Mouse (Mus musculus) liver, embryonic 14.5 days (tissue): ENCODE results near the gene Egfl7. TPM values are rescaled to one million over a fixed set of nuclear protein-coding genes. Genes with fewer than 3 reads are reported as not detected.

Source experiments
- ATAC-seq: fragments of 200-750 bp; cut with Nextera tagmentation; 2 replicates; pipeline ENCODE4 v1.8.0; 2017; ENCODE audit warnings: moderate number of reproducible peaks, mild to moderate bottlenecking, moderate library complexity; ENCODE audit not compliant: insufficient read depth
- DNase-seq, 3 experiments: peaks; one replicate each; pipeline ENCODE4 v3.0.0-alpha.2; 2012 to 2013; ENCODE audit warnings: low read depth in 3 of 3, low spot score in 3 of 3
- H3K27ac ChIP-seq: fragments of 300-500 bp; sonication (generic); 2 replicates; pipeline ENCODE4 v1.5.1; 2014; ENCODE audit warnings: moderate library complexity, mild to moderate bottlenecking, control low read depth, inconsistent platforms
- H3K27me3 ChIP-seq: fragments of 300-500 bp; sonication (generic); 2 replicates; pipeline ENCODE4 v1.6.1; 2014; ENCODE audit warnings: mild to moderate bottlenecking, low read length, moderate library complexity; ENCODE audit not compliant: control insufficient read depth, insufficient read depth
- H3K36me3 ChIP-seq: fragments of 300-500 bp; sonication (generic); replicated peaks from 2 replicates; pipeline ENCODE4 v1.6.1; 2014; ENCODE audit warnings: low read depth; ENCODE audit not compliant: control insufficient read depth, insufficient read depth
- H3K4me1 ChIP-seq, 2 experiments: fragments of 200-500 bp in 1 of 2; fragments of 300-500 bp in 1 of 2; sonication (generic) in 1 of 2; replicated peaks; 2 replicates each; pipeline ENCODE4 v1.6.1; 2012 to 2014; ENCODE audit warnings: antibody characterized with exemption in 1 of 2, inconsistent platforms in 1 of 2, low read length in 1 of 2; ENCODE audit not compliant: control insufficient read depth in 2 of 2, insufficient read depth in 2 of 2
- H3K4me2 ChIP-seq: fragments of 300-500 bp; sonication (generic); 2 replicates; pipeline ENCODE4 v1.6.1; 2014; ENCODE audit warnings: low read depth, mild to moderate bottlenecking, control low read depth, moderate library complexity
- H3K4me3 ChIP-seq, 2 experiments: fragments of 200-500 bp in 1 of 2; fragments of 300-500 bp in 1 of 2; sonication (generic) in 1 of 2; 2 replicates each; pipeline ENCODE4 v1.5.1; 2012 to 2014; ENCODE audit warnings: low read depth in 2 of 2, low read length in 2 of 2, mild to moderate bottlenecking in 2 of 2, control low read depth in 1 of 2, inconsistent platforms in 1 of 2, moderate library complexity in 1 of 2; ENCODE audit not compliant: insufficient read depth in 1 of 2
- H3K9ac ChIP-seq: fragments of 300-500 bp; sonication (generic); replicated peaks from 2 replicates; pipeline ENCODE4 v1.6.1; 2014; ENCODE audit warnings: mild to moderate bottlenecking, control low read depth, moderate library complexity
- H3K9me3 ChIP-seq: fragments of 300-500 bp; sonication (generic); 2 replicates; pipeline ENCODE4 v1.6.1; 2016; ENCODE audit warnings: low read length, mixed read lengths; ENCODE audit not compliant: control insufficient read depth
- CTCF ChIP-seq: IDR thresholded peaks from 2 replicates; pipeline ENCODE4 v1.5.1; 2016; ENCODE audit warnings: antibody characterized with exemption, low read depth, control low read depth
- EP300 ChIP-seq: IDR thresholded peaks from 2 replicates; pipeline ENCODE4 v1.6.1; 2016; ENCODE audit warnings: antibody characterized with exemption, low read depth
- WGBS: fragments of 180-500 bp; shearing (Covaris S2); extraction: QIAGEN DNeasy Blood & Tissue Kit; methylation state at CpG from one replicate; pipeline ENCODE4 v1.1.7; 2014; ENCODE audit not compliant: insufficient replicate concordance; 5-methylcytosine and 5-hydroxymethylcytosine counted together
- polyA plus RNA-seq, 2 experiments: library from polyadenylated mRNA; depleted of rRNA in 1 of 2; stranded (reverse) in 1 of 2; unstranded in 1 of 2; fragments of >200 nt; fragmentation: Nextera tagmentation in 1 of 2; extraction: Ambion mirVana in 1 of 2; gene quantifications; 2 replicates each; pipeline versions ENCODE4 v1.2.1 to v1.2.3; 2012 to 2014

Gene Egfl7
- polyA plus RNA-seq, 2 experiments: 47.6 to 68.0 TPM

GRCm38 (mm10) chr2:26571400-26571799 is 8.4 kb upstream of the Egfl7 start:
- 0 out of 2 replicates have a peak, but pooled peaks have one; percentile 3 for ATAC-seq
- no peak for TF ChIP-seq EP300
- no peak; the same call in 1 of the 2 replicates for TF ChIP-seq CTCF
- Histone ChIP-seq H3K4me1 (peaks cover 16 to 55% of the 10 kb centered on the region in 2 experiments), H3K36me3 (no peaks in the 10 kb centered on the region), H3K27ac (peak overlapping the region; percentile 25), H3K9ac (no peak overlapping the region; the same call in 1 of the 2 replicates), H3K4me3 (no peak overlapping the region), H3K27me3 (no peaks in the 10 kb centered on the region), H3K4me2 (no peak overlapping the region), H3K9me3 (no peaks in the 10 kb centered on the region)
- DNase-seq: no peak
- WGBS: 32% methylated on average over 9 of the region's 9 CpGs

GRCm38 (mm10) chr2:26571826-26572225 is 8.0 kb upstream of the Egfl7 start:
- TF ChIP-seq CTCF: no peak
- no peak for TF ChIP-seq EP300
- Histone ChIP-seq H3K27ac (peak overlapping the region; percentile 38), H3K9ac (no peak overlapping the region), H3K4me2 (no peak overlapping the region), H3K36me3 (no peaks in the 10 kb centered on the region), H3K9me3 (no peaks in the 10 kb centered on the region), H3K27me3 (no peaks in the 10 kb centered on the region), H3K4me3 (no peak overlapping the region), H3K4me1 (peaks cover 16 to 59% of the 10 kb centered on the region in 2 experiments)
- 7% methylated on average over 5 of the region's 5 CpGs for WGBS
- ATAC-seq: peak; percentile 61
- no peak for DNase-seq

GRCm38 (mm10) chr2:26573396-26573795 is 6.4 kb upstream of the Egfl7 start:
- H3K9me3 ChIP-seq: no peaks in the 10 kb centered on the region
- H3K4me1 ChIP-seq: peaks cover 16 to 69% of the 10 kb centered on the region in 2 experiments
- H3K27me3 ChIP-seq: no peaks in the 10 kb centered on the region
- H3K4me3 ChIP-seq: no peak overlapping the region
- no peak overlapping the region for H3K4me2 ChIP-seq
- H3K36me3 ChIP-seq: no peaks in the 10 kb centered on the region
- DNase-seq: no peak
- TF ChIP-seq EP300: no peak
- TF ChIP-seq CTCF: no peak
- 47% methylated on average over 12 of the region's 12 CpGs for WGBS
- no peak for ATAC-seq
- no peak overlapping the region for H3K9ac ChIP-seq
- no peak overlapping the region for H3K27ac ChIP-seq

GRCm38 (mm10) chr2:26573807-26574206 is 6.0 kb upstream of the Egfl7 start:
- TF ChIP-seq CTCF (no peak), EP300 (no peak)
- H3K9me3 ChIP-seq: no peaks in the 10 kb centered on the region
- 18% methylated on average over 5 of the region's 5 CpGs for WGBS
- no peak overlapping the region for H3K4me2 ChIP-seq
- DNase-seq (no peak), ATAC-seq (no peak)
- no peaks in the 10 kb centered on the region for H3K27me3 ChIP-seq
- H3K4me1 ChIP-seq: peaks cover 16 to 70% of the 10 kb centered on the region in 2 experiments
- H3K36me3 ChIP-seq: no peaks in the 10 kb centered on the region
- H3K4me3 ChIP-seq: no peak overlapping the region
- no peak overlapping the region for H3K27ac ChIP-seq
- no peak overlapping the region for H3K9ac ChIP-seq

- no peaks in the 10 kb centered on the region for H3K36me3 ChIP-seq
- WGBS: 37% methylated on average over 5 of the region's 5 CpGs
- H3K27ac ChIP-seq: no peak overlapping the region
- no peak for ATAC-seq
- no peak for TF ChIP-seq EP300
- no peak for TF ChIP-seq CTCF
- H3K4me1 ChIP-seq: peaks cover 16 to 72% of the 10 kb centered on the region in 2 experiments
- H3K9me3 ChIP-seq: no peaks in the 10 kb centered on the region
- H3K4me2 ChIP-seq: no peak overlapping the region; the same call in 1 of the 2 replicates
- no peak overlapping the region for H3K4me3 ChIP-seq
- no peaks in the 10 kb centered on the region for H3K27me3 ChIP-seq
- no peak for DNase-seq
- H3K9ac ChIP-seq: no peak overlapping the region
Observed at GRCm38 (mm10) chr2:26574862-26575261, 5.0 kb upstream of the Egfl7 start.
